Mouse (Mus musculus): ENCODE data around the gene Uqcr10. TPM values are rescaled to one million over a fixed set of nuclear protein-coding genes. Genes with fewer than 3 reads are reported as not detected.

Uqcr10 gene
- polyA plus RNA-seq, 2 experiments: 569 to 747 TPM

- H3K4me2 ChIP-seq (ENCODE audit: low read depth): peak overlapping the region; percentile 91
- no peaks in the 10 kb centered on the region for H3K9me3 ChIP-seq (ENCODE audit: control insufficient read depth, low read length)
- TF ChIP-seq CTCF (IDR thresholded peaks at IDR 0.05; ENCODE audit: low read depth): no peak
- TF ChIP-seq EP300 (IDR thresholded peaks at IDR 0.05; ENCODE audit: low read depth): no peak
- 15% methylated on average over 4 of the region's 4 CpGs for WGBS (ENCODE audit: insufficient replicate concordance)
- peak overlapping the region; percentile 69 to 86 for H3K4me3 ChIP-seq (ENCODE audit: insufficient read depth in 1 of 2, low read depth in 2 of 2, low read length in 2 of 2)
- ATAC-seq (ENCODE audit: insufficient read depth): no peak
- no peak for DNase-seq (ENCODE audit: low read depth in 3 of 3, low spot score in 3 of 3)
- peak overlapping the region; percentile 75 for H3K9ac ChIP-seq (replicated peaks)
- H3K27ac ChIP-seq: peak overlapping the region; percentile 14; the same call in 1 of the 2 replicates
- H3K4me1 ChIP-seq (replicated peaks; ENCODE audit: control insufficient read depth in 2 of 2, insufficient read depth in 2 of 2, low read length in 1 of 2): peaks cover 8% of the 10 kb centered on the region in 2 experiments; a peak in 3 of 4 replicates
- no peaks in the 10 kb centered on the region for H3K27me3 ChIP-seq (ENCODE audit: control insufficient read depth, insufficient read depth, low read length)
- H3K36me3 ChIP-seq (replicated peaks; ENCODE audit: control insufficient read depth, insufficient read depth, low read depth): peaks cover 11% of the 10 kb centered on the region
Observed at GRCm38 (mm10) chr11:4705178-4705577, 1.0 kb upstream of the Uqcr10 start.

GRCm38 (mm10) chr11:4703688-4704071 lies 462 bp downstream of the Uqcr10 start:
- peak overlapping the region; percentile 91 for H3K4me2 ChIP-seq (ENCODE audit: low read depth)
- no peaks in the 10 kb centered on the region for H3K27me3 ChIP-seq (ENCODE audit: control insufficient read depth, insufficient read depth, low read length)
- peaks cover 11% of the 10 kb centered on the region for H3K36me3 ChIP-seq (replicated peaks; ENCODE audit: control insufficient read depth, insufficient read depth, low read depth)
- peaks cover 8% of the 10 kb centered on the region in 2 experiments; a peak in 3 of 4 replicates for H3K4me1 ChIP-seq (replicated peaks; ENCODE audit: control insufficient read depth in 2 of 2, insufficient read depth in 2 of 2, low read length in 1 of 2)
- 2% methylated on average over 12 of the region's 12 CpGs for WGBS (ENCODE audit: insufficient replicate concordance)
- DNase-seq (ENCODE audit: low read depth in 3 of 3, low spot score in 3 of 3) (no peak), ATAC-seq (ENCODE audit: insufficient read depth) (no peak)
- peak overlapping the region; percentile 90 for H3K9ac ChIP-seq (replicated peaks)
- H3K27ac ChIP-seq: peak overlapping the region; percentile 64
- TF ChIP-seq CTCF (IDR thresholded peaks at IDR 0.05; ENCODE audit: low read depth): no peak
- TF ChIP-seq EP300 (IDR thresholded peaks at IDR 0.05; ENCODE audit: low read depth): no peak
- H3K4me3 ChIP-seq (ENCODE audit: insufficient read depth in 1 of 2, low read depth in 2 of 2, low read length in 2 of 2): peak overlapping the region; percentile 69 to 86
- H3K9me3 ChIP-seq (ENCODE audit: control insufficient read depth, low read length): no peaks in the 10 kb centered on the region

GRCm38 (mm10) chr11:4700726-4701125 lies 3.4 kb downstream of the Uqcr10 start:
- WGBS (ENCODE audit: insufficient replicate concordance): 81% methylated on average over 8 of the region's 8 CpGs
- no peak overlapping the region for H3K9ac ChIP-seq (replicated peaks)
- H3K36me3 ChIP-seq (replicated peaks; ENCODE audit: control insufficient read depth, insufficient read depth, low read depth): peaks cover 11% of the 10 kb centered on the region
- no peak overlapping the region for H3K27ac ChIP-seq
- H3K9me3 ChIP-seq (ENCODE audit: control insufficient read depth, low read length): no peaks in the 10 kb centered on the region
- DNase-seq (ENCODE audit: low read depth in 3 of 3, low spot score in 3 of 3) (no peak), ATAC-seq (ENCODE audit: insufficient read depth) (no peak)
- no peaks in the 10 kb centered on the region for H3K27me3 ChIP-seq (ENCODE audit: control insufficient read depth, insufficient read depth, low read length)
- H3K4me2 ChIP-seq (ENCODE audit: low read depth): no peak overlapping the region
- no peak overlapping the region for H3K4me3 ChIP-seq (ENCODE audit: insufficient read depth in 1 of 2, low read depth in 2 of 2, low read length in 2 of 2)
- no peak for TF ChIP-seq EP300 (IDR thresholded peaks at IDR 0.05; ENCODE audit: low read depth)
- no peak for TF ChIP-seq CTCF (IDR thresholded peaks at IDR 0.05; ENCODE audit: low read depth)
- H3K4me1 ChIP-seq (replicated peaks; ENCODE audit: control insufficient read depth in 2 of 2, insufficient read depth in 2 of 2, low read length in 1 of 2): peaks cover 8% of the 10 kb centered on the region in 2 experiments; a peak in 3 of 4 replicates

- WGBS (ENCODE audit: insufficient replicate concordance): 33% methylated on average over 7 of the region's 7 CpGs
- no peaks in the 10 kb centered on the region for H3K27me3 ChIP-seq (ENCODE audit: control insufficient read depth, insufficient read depth, low read length)
- no peak overlapping the region for H3K4me2 ChIP-seq (ENCODE audit: low read depth)
- no peak for TF ChIP-seq EP300 (IDR thresholded peaks at IDR 0.05; ENCODE audit: low read depth)
- TF ChIP-seq CTCF (IDR thresholded peaks at IDR 0.05; ENCODE audit: low read depth): peak; percentile 52
- H3K4me1 ChIP-seq (replicated peaks; ENCODE audit: control insufficient read depth in 2 of 2, insufficient read depth in 2 of 2, low read length in 1 of 2): no peaks in the 10 kb centered on the region; a peak in 1 of 4 replicates
- no peak overlapping the region for H3K9ac ChIP-seq (replicated peaks)
- DNase-seq (ENCODE audit: low read depth in 3 of 3, low spot score in 3 of 3): peak in 1 of 3 experiments; percentile 22
- ATAC-seq (ENCODE audit: insufficient read depth): peak; percentile 36; the same call in 1 of the 2 replicates
- H3K36me3 ChIP-seq (replicated peaks; ENCODE audit: control insufficient read depth, insufficient read depth, low read depth): peaks cover 11% of the 10 kb centered on the region
- no peak overlapping the region for H3K4me3 ChIP-seq (ENCODE audit: insufficient read depth in 1 of 2, low read depth in 2 of 2, low read length in 2 of 2)
- H3K27ac ChIP-seq: no peak overlapping the region
- no peaks in the 10 kb centered on the region for H3K9me3 ChIP-seq (ENCODE audit: control insufficient read depth, low read length)
Observed at GRCm38 (mm10) chr11:4697043-4697983, 6.8 kb downstream of the Uqcr10 start.

- ATAC-seq (ENCODE audit: insufficient read depth) (no peak), DNase-seq (ENCODE audit: low read depth in 3 of 3, low spot score in 3 of 3) (no peak)
- TF ChIP-seq EP300 (IDR thresholded peaks at IDR 0.05; ENCODE audit: low read depth): no peak
- no peak for TF ChIP-seq CTCF (IDR thresholded peaks at IDR 0.05; ENCODE audit: low read depth)
- no peak overlapping the region for H3K4me2 ChIP-seq (ENCODE audit: low read depth)
- no peak overlapping the region for H3K27ac ChIP-seq
- H3K36me3 ChIP-seq (replicated peaks; ENCODE audit: control insufficient read depth, insufficient read depth, low read depth): no peaks in the 10 kb centered on the region
- WGBS (ENCODE audit: insufficient replicate concordance): 82% methylated on average over 11 of the region's 11 CpGs
- H3K9ac ChIP-seq (replicated peaks): no peak overlapping the region
- no peaks in the 10 kb centered on the region for H3K4me1 ChIP-seq (replicated peaks; ENCODE audit: control insufficient read depth in 2 of 2, insufficient read depth in 2 of 2, low read length in 1 of 2)
- H3K9me3 ChIP-seq (ENCODE audit: control insufficient read depth, low read length): no peaks in the 10 kb centered on the region
- no peak overlapping the region for H3K4me3 ChIP-seq (ENCODE audit: insufficient read depth in 1 of 2, low read depth in 2 of 2, low read length in 2 of 2)
- H3K27me3 ChIP-seq (ENCODE audit: control insufficient read depth, insufficient read depth, low read length): no peaks in the 10 kb centered on the region
Observed at GRCm38 (mm10) chr11:4692162-4692561, 12.0 kb downstream of the Uqcr10 start.
